Mouse (Mus musculus) heart, postnatal 36 days (tissue): ENCODE data around the gene Gtf2h1. TPM values are rescaled to one million over a fixed set of nuclear protein-coding genes. Genes with fewer than 3 reads are reported as not detected.
A peak's percentile ranks its signal among the peaks of the same experiment; 100 is the strongest.
"Not testable (repeated sequence)": the region's sequence is repeated elsewhere in the genome, so short reads cannot be mapped to it uniquely, and the experiment has no call there.

Source experiments
- DNase-seq, 2 experiments: peaks; one replicate each; pipeline ENCODE4 v3.0.0; 2021 to 2022
- intact Hi-C: fragments of 180-260 bp; cut with DNase I; formaldehyde crosslinking; loops from one replicate; pipeline ENCODE4 v1.15.1; 2025
- total RNA-seq, 2 experiments: library from RNA; stranded (reverse); gene quantifications; 2 replicates each; pipeline ENCODE4 v1.2.3; 2021

Gene Gtf2h1
- total RNA-seq, 2 experiments from 2014 or later: 16.9 to 19.5 TPM

- no peak for DNase-seq
- intact Hi-C loops: loop anchor here (2.0 kb wide), 1 partner anchor 21 kb away; no protein-coding TSS in a partner anchor
Measured at GRCm38 (mm10) chr7:46829911-46830310, 34.0 kb downstream of the Gtf2h1 start.

GRCm38 (mm10) chr7:46830799-46831590, 35.1 kb downstream of the Gtf2h1 start:
- DNase-seq: no peak
- intact Hi-C loops: loop anchor here (2.0 kb wide), 1 partner anchor 20 kb away; no protein-coding TSS in a partner anchor

DNA sequence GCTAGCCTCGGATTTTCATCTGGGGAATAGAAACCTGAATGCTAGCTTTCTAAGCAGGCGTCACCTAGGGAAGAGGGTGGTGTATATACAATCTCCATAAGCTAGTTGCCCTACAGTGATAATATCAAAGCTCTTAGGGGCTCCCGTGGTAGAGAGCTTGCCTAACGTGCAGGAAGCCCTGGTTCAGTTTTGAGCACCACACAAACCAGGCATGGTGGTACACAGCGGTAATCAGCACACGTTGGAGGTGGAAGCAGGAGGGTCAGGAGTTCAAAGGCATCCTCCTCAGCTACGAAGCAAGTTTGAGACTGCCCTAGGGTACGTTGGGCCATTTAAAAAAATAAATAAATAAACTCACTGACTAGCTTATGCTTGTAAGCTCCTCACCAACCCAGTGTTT, 35.8 kb downstream of the Gtf2h1 start:
- no peak for DNase-seq
- intact Hi-C loops: loop anchor here (2.0 kb wide), 1 partner anchor 19 kb away; no protein-coding TSS in a partner anchor

DNA sequence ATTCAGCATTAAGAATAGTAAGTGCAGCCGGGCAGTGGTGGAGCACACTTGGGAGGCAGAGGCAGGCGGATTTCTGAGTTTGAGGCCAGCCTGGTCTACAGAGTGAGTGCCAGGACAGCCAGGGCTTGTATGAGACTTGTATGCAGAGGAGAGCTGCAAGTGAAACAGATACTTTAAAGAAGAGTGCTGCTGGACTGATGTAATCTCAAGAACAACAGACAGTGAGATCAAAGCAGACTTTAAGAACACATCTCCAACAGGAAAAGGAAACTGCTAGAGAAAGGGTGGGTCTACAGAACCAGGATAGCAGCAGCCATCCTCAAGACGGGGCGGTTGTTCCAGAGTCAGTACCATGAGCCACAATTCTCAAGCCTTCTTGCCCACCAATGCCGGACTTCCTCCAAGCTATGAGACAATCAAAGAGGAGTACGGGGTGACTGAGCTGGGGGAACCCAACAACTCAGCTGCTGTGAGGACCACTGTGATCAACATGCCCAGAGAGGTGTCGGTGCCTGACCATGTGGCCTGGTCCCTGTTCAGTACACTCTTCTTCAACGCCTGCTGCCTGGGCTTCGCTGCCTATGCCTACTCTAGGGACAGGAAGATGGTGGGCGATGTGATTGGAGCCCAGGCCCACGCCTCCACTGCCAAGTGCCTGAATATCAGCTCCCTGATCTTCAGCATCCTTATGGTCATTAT, 36.4 kb downstream of the Gtf2h1 start:
- DNase-seq, intact Hi-C loops: not testable (repeated sequence)

GRCm38 (mm10) chr7:46833266-46833665, 37.4 kb downstream of the Gtf2h1 start:
- DNase-seq: no peak
- intact Hi-C loops: no loop called here

- DNase-seq: no peak
- intact Hi-C loops: no loop called here
Measured at GRCm38 (mm10) chr7:46833670-46834255, 37.9 kb downstream of the Gtf2h1 start.

DNA sequence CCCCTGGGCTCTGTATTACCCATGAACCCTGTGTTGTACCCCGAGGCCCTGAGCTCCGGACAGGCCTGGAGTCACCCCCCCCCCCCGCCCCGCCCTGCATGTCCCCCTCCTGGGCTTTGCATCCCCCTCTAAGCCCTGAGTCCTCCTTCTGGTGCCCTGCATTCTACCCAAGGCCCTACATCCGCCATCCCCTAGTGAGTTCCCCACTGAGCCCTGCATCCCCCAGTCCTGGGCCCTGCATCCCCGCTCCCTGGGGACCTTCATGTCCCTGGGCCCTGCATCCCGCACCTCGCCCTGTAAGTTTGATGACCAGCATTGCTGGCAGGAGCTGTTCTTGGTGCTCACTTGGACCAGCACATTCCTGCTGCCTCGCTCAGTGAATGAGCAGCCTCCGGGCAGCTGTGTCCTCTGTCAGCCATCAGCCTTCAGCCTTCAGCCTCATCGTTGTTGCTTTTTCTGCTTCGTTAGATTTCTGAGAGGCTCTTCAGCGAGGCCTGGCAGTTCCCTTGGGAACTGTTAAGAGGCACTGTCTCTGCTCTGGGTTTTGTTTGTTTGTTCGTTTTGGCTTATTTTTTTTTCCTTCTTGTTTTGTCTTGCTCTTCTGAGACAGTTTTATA, 39.2 kb downstream of the Gtf2h1 start:
- DNase-seq: no peak
- intact Hi-C loops: loop anchor here (5.0 kb wide), 1 partner anchor 167 kb away; no protein-coding TSS in a partner anchor

DNA sequence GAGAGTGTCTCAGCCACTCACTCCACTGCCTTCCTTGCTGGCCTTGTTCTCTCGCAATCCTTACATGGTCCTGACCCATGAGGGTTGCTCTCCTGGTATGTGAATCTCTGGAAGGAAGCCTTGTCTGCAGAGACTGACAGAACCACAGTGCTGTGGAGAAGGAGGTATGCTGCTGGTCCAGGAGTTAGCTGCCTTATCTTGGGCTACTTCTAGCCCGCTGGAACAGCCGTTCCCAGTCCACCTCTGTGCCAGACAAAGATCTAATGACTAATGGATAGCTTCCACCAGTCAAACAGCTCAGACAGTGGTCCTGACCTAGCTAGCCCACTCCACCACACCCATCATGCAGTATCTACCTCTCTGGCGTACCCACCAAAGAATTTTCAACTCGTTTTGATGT, 40.5 kb downstream of the Gtf2h1 start:
- DNase-seq: no peak
- intact Hi-C loops: loop anchor here (5.0 kb wide), 1 partner anchor 166 kb away; no protein-coding TSS in a partner anchor

- intact Hi-C loops: loop anchor here (5.0 kb wide), 1 partner anchor 165 kb away; no protein-coding TSS in a partner anchor
- DNase-seq: no peak
Measured at GRCm38 (mm10) chr7:46837073-46837472, 41.2 kb downstream of the Gtf2h1 start.

- peak; percentile 46 to 49 for DNase-seq
- intact Hi-C loops: loop anchor here (5.0 kb wide), 1 partner anchor 164 kb away; no protein-coding TSS in a partner anchor
Measured at GRCm38 (mm10) chr7:46838104-46838671, 42.3 kb downstream of the Gtf2h1 start.

DNA sequence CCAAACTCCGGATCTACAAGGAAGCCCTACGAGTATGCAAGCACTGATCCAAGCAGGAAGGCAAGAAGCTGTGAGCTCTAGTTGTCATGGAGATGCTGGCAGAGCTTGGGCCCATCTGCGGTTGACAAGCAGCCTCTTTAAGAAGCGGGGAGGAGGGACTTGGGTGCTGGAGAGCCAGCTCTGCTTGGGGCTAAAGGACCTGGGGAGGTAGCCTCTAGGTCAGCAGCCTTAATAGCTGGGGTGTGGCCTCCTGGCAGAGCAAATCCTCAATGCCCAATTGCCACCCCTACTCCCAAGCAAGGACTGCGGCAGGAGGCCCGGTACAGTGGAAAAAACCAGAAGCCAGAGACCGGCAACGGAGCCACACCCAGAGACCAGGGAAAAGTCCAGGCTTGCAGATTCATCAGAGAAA, 43.0 kb downstream of the Gtf2h1 start:
- intact Hi-C loops: loop anchor here (5.0 kb wide), 1 partner anchor 163 kb away; no protein-coding TSS in a partner anchor
- DNase-seq: peak; percentile 62 to 72

GRCm38 (mm10) chr7:46839446-46839845, 43.5 kb downstream of the Gtf2h1 start:
- peak in 1 of 2 experiments; percentile 23 for DNase-seq
- intact Hi-C loops: loop anchor here (5.0 kb wide), 1 partner anchor 163 kb away; no protein-coding TSS in a partner anchor

GRCm38 (mm10) chr7:46839861-46840260, 44.0 kb downstream of the Gtf2h1 start:
- intact Hi-C loops: loop anchor here (5.0 kb wide), 1 partner anchor 162 kb away; no protein-coding TSS in a partner anchor
- DNase-seq: no peak

DNA sequence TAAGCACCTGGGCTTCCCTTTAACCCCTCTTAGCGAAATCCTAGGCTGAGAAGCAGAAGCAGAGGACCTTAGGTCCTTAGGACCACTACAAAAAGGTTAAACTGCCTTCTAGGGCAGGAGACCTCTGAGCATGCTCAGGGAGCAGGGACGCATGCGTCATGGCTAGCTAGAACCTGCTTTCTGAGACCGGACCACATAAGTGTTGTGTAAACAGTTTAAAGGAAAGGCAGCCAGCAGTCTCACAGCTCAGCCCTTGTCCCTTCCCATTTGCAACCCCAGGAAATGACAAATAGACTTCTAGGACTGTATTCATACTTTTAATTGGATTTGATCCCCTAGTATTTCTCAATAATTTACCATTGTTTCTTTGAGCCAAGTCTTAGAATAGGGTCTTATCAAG, 44.4 kb downstream of the Gtf2h1 start:
- DNase-seq: no peak
- intact Hi-C loops: no loop called here

GRCm38 (mm10) chr7:46840787-46841525, 45.1 kb downstream of the Gtf2h1 start, which contains the start of gene Ldha:
Ldha (plus strand) TSS chr7:46841475.
- intact Hi-C loops: no loop called here
- no peak for DNase-seq

GRCm38 (mm10) chr7:46842278-46842677, 46.4 kb downstream of the Gtf2h1 start:
- DNase-seq: no peak
- intact Hi-C loops: no loop called here

- intact Hi-C loops: no loop called here
- DNase-seq: no peak
Measured at GRCm38 (mm10) chr7:46843576-46843975, 47.7 kb downstream of the Gtf2h1 start.

GRCm38 (mm10) chr7:46845211-46845977, 49.5 kb downstream of the Gtf2h1 start:
- peak; percentile 94 to 98 for DNase-seq
- intact Hi-C loops: loop anchor here (1.0 to 5.0 kb wide), 3 partner anchors 49 to 162 kb away; partner anchors contain the start of genes Gtf2h1, Hps5, Spty2d1 and Tsg101
